Mouse (Mus musculus) adipose tissue, adult 10 weeks (tissue): Measurements from ENCODE around the gene H2al1e. TPM values are rescaled to one million over a fixed set of nuclear protein-coding genes. Genes with fewer than 3 reads are reported as not detected.

Source experiments
- polyA plus RNA-seq: library from polyadenylated mRNA; stranded (reverse); fragments of 350-450 nt; fragmentation: Illumina TruSeq; extraction: RNeasy Lipid Tissue Mini Kit (QIAGEN cat#74804); gene quantifications from one replicate; pipeline ENCODE4 v1.2.3, GENCODE M21; 2014; ENCODE audit warnings: low read depth, low replicate concordance

The H2al1e gene
- not detected for polyA plus RNA-seq

GRCm38 (mm10) chrX:11311634-11312033 is at the start of gene H2al1e:
TSS of gene H2al1e (plus strand) at chrX:11311934.

GRCm38 (mm10) chrX:11298957-11299356 is 12.8 kb upstream of the H2al1e start, which contains the start of gene H2al1a:
TSS of gene H2al1a (plus strand) at chrX:11299257.

GRCm38 (mm10) chrX:11302132-11302531 is 9.6 kb upstream of the H2al1e start, which contains the start of gene H2al1b:
TSS of gene H2al1b (plus strand) at chrX:11302432.

GRCm38 (mm10) chrX:11305355-11305754 is 6.4 kb upstream of the H2al1e start, which contains the start of gene H2al1c:
TSS of gene H2al1c (plus strand) at chrX:11305655.

GRCm38 (mm10) chrX:11308524-11308923 is 3.2 kb upstream of the H2al1e start, which contains the start of gene H2al1d:
TSS of gene H2al1d (plus strand) at chrX:11308824.

GRCm38 (mm10) chrX:11314858-11315257 is 3.1 kb downstream of the H2al1e start, which contains the start of gene H2al1f:
TSS of gene H2al1f (plus strand) at chrX:11315158.

GRCm38 (mm10) chrX:11317956-11318355 is 6.2 kb downstream of the H2al1e start, which contains the start of gene H2al1g:
TSS of gene H2al1g (plus strand) at chrX:11318256.

GRCm38 (mm10) chrX:11321192-11321591 is 9.5 kb downstream of the H2al1e start, which contains the start of gene H2al1h:
TSS of gene H2al1h (plus strand) at chrX:11321492.

GRCm38 (mm10) chrX:11324359-11324758 is 12.6 kb downstream of the H2al1e start, which contains the start of gene H2al1i:
TSS of gene H2al1i (plus strand) at chrX:11324659.

GRCm38 (mm10) chrX:11327522-11327921 is 15.8 kb downstream of the H2al1e start, which contains the start of gene H2al1j:
TSS of gene H2al1j (plus strand) at chrX:11327822.

Other genes starting within 250 kb of the H2al1e start
- not detected for gene H2al1a, start 12.7 kb upstream of the H2al1e start, polyA plus RNA-seq
- 0.93 TPM for gene H2al1b, start 9.5 kb upstream of the H2al1e start, polyA plus RNA-seq
- not detected for gene H2al1c, start 6.3 kb upstream of the H2al1e start, polyA plus RNA-seq
- not detected for gene H2al1d, start 3.1 kb upstream of the H2al1e start, polyA plus RNA-seq
- gene H2al1f, start 3.2 kb downstream of the H2al1e start, polyA plus RNA-seq, result not detected
- gene H2al1g, start 6.3 kb downstream of the H2al1e start, polyA plus RNA-seq, result 0.82 TPM
- gene H2al1h, start 9.6 kb downstream of the H2al1e start, polyA plus RNA-seq, result not detected
- not detected for gene H2al1i, start 12.7 kb downstream of the H2al1e start, polyA plus RNA-seq
- gene H2al1j, start 15.9 kb downstream of the H2al1e start, polyA plus RNA-seq, result not detected